Mouse (Mus musculus) intestine, embryonic 14.5 days (tissue): ENCODE data around the gene Jag2. TPM values are rescaled to one million over a fixed set of nuclear protein-coding genes. Genes with fewer than 3 reads are reported as not detected.
A peak's percentile ranks its signal among the peaks of the same experiment; 100 is the strongest.

Experiments
- ATAC-seq: fragments of 200-750 bp; cut with Nextera tagmentation; replicated peaks from 2 replicates; pipeline ENCODE4 v1.8.0; 2017; ENCODE audit warnings: low read depth, moderate number of reproducible peaks, moderate TSS enrichment, moderate library complexity; ENCODE audit not compliant: low FRiP score, low TSS enrichment
- DNase-seq: peaks from one replicate; pipeline ENCODE4 v3.0.0-alpha.2; 2018; ENCODE audit warnings: low spot score
- H3K27ac ChIP-seq: fragments of 300-500 bp; sonication (generic); 2 replicates; pipeline ENCODE4 v1.5.1; 2014; ENCODE audit warnings: low read depth, mild to moderate bottlenecking, control low read depth
- H3K27me3 ChIP-seq: fragments of 300-500 bp; sonication (generic); replicated peaks from 2 replicates; pipeline ENCODE4 v1.6.1; 2014; ENCODE audit warnings: low read length, control low read depth; ENCODE audit not compliant: control insufficient read depth, insufficient read depth
- H3K36me3 ChIP-seq: fragments of 300-500 bp; sonication (generic); 2 replicates; pipeline ENCODE4 v1.6.1; 2014; ENCODE audit warnings: low read length, control low read depth; ENCODE audit not compliant: control insufficient read depth, insufficient read depth
- H3K4me1 ChIP-seq: fragments of 300-500 bp; sonication (generic); replicated peaks from 2 replicates; pipeline ENCODE4 v1.6.1; 2014; ENCODE audit warnings: low read length, control low read depth, mixed read lengths; ENCODE audit not compliant: control insufficient read depth, insufficient read depth
- H3K4me2 ChIP-seq: fragments of 300-500 bp; sonication (generic); 2 replicates; pipeline ENCODE4 v1.6.1; 2014; ENCODE audit warnings: low read length
- H3K4me3 ChIP-seq: fragments of 300-500 bp; sonication (generic); 2 replicates; pipeline ENCODE4 v1.5.1; 2014; ENCODE audit warnings: low read depth, low read length, control low read depth, mixed read lengths
- H3K9ac ChIP-seq: fragments of 300-500 bp; sonication (generic); 2 replicates; pipeline ENCODE4 v1.6.1; 2014; ENCODE audit warnings: mild to moderate bottlenecking, low read length
- H3K9me3 ChIP-seq: fragments of 300-500 bp; sonication (generic); 2 replicates; pipeline ENCODE4 v1.6.1; 2016; ENCODE audit warnings: low read length, control low read depth; ENCODE audit not compliant: control insufficient read depth
- WGBS: fragments of 180-500 bp; shearing (Covaris S2); extraction: QIAGEN DNeasy Blood & Tissue Kit; methylation state at CpG from one replicate; pipeline ENCODE4 v1.1.7; 2014; 5-methylcytosine and 5-hydroxymethylcytosine counted together
- microRNA-seq: library from miRNA; unstranded; fragments of <30 nt; microRNA quantifications from one replicate; pipeline ENCODE4, GENCODE M21; 2016
- polyA plus RNA-seq: library from polyadenylated mRNA; unstranded; fragments of >200 nt; fragmentation: Nextera tagmentation; extraction: Ambion mirVana; gene quantifications from 2 replicates; pipeline ENCODE4 v1.2.1, GENCODE M21; 2014

Gene Jag2
- polyA plus RNA-seq, 1 experiment from 2014 or later = 4.4 TPM

DNA sequence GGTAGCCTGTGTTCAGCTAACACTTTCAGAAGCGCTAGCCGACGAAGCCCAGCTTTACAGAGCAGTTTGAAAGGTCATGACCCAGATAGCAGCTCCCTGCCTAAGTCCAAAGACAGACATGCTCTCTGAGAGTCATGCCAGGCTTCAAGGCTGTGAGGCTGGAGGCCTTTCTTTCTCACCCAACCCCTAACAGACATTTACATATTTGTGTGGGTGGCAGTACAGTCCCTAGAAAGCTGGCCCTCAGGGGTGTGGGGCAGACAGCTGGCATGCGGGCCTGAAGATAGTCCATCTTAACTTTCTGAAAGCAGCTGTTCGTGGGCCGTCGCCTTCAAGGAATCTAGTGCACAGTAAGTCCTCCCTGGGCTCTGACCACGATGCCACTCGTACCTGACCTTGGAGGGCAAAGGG lies 67.7 kb downstream of the Jag2 start:
- DNase-seq (no peak), ATAC-seq (no peak)
- no peaks in the 10 kb centered on the region for H3K4me1 ChIP-seq
- H3K4me3 ChIP-seq = no peak overlapping the region
- no peaks in the 10 kb centered on the region for H3K36me3 ChIP-seq
- H3K9ac ChIP-seq = no peak overlapping the region
- WGBS = 52% methylated on average over 9 of the region's 9 CpGs
- H3K4me2 ChIP-seq = no peak overlapping the region
- no peaks in the 10 kb centered on the region for H3K9me3 ChIP-seq
- no peaks in the 10 kb centered on the region for H3K27me3 ChIP-seq
- no peak overlapping the region for H3K27ac ChIP-seq

GRCm38 (mm10) chr12:112860765-112861164 lies 68.8 kb downstream of the Jag2 start:
- 51% methylated on average over 7 of the region's 7 CpGs for WGBS
- H3K27ac ChIP-seq = no peak overlapping the region

GRCm38 (mm10) chr12:112859930-112860329 lies 69.6 kb downstream of the Jag2 start:
- ATAC-seq (no peak), DNase-seq (no peak)
- Histone ChIP-seq H3K27ac (no peak overlapping the region), H3K36me3 (no peaks in the 10 kb centered on the region), H3K9ac (no peak overlapping the region), H3K27me3 (no peaks in the 10 kb centered on the region), H3K4me2 (no peak overlapping the region), H3K9me3 (no peaks in the 10 kb centered on the region), H3K4me3 (no peak overlapping the region), H3K4me1 (no peaks in the 10 kb centered on the region)
- WGBS = 63% methylated on average over 8 of the region's 8 CpGs

More at GRCm38 (mm10) chr12:112860765-112861164, 68.8 kb downstream of the Jag2 start:
- Histone ChIP-seq H3K36me3 (no peaks in the 10 kb centered on the region), H3K9ac (no peak overlapping the region), H3K4me1 (no peaks in the 10 kb centered on the region), H3K4me3 (no peak overlapping the region), H3K27me3 (no peaks in the 10 kb centered on the region), H3K4me2 (no peak overlapping the region), H3K9me3 (no peaks in the 10 kb centered on the region)
- 0 out of 2 replicates have a peak, but pooled peaks have one; percentile 33 for ATAC-seq
- DNase-seq = no peak

- H3K9ac ChIP-seq = no peak overlapping the region
- H3K9me3 ChIP-seq = no peaks in the 10 kb centered on the region
- ATAC-seq = no peak
- no peak for DNase-seq
- H3K27ac ChIP-seq = no peak overlapping the region
- no peaks in the 10 kb centered on the region for H3K27me3 ChIP-seq
- WGBS = 90% methylated on average over 9 of the region's 9 CpGs
- H3K4me3 ChIP-seq = no peak overlapping the region
- H3K4me1 ChIP-seq = no peaks in the 10 kb centered on the region
- no peaks in the 10 kb centered on the region for H3K36me3 ChIP-seq
- no peak overlapping the region for H3K4me2 ChIP-seq
Observed at GRCm38 (mm10) chr12:112858581-112859336, 70.8 kb downstream of the Jag2 start.

Small RNA genes lying within 50 kb of the gene (microRNA-seq; reads per million reads assigned to microRNA genes)
- 0.25 reads per million for gene Mir6941

Other genes starting within 250 kb of the Jag2 start
- 15.9 and 18.3 TPM in 2 replicates for gene Cep170b, start 209.3 kb downstream of the Jag2 start, polyA plus RNA-seq
- 12.6 and 13.0 TPM in 2 replicates for gene Pld4, start 169.1 kb downstream of the Jag2 start, polyA plus RNA-seq
- 2.9 and 3.1 TPM in 2 replicates for gene Ahnak2, start 127.1 kb downstream of the Jag2 start, polyA plus RNA-seq
- 4.3 and 7.0 TPM in 2 replicates for gene Clba1, start 120.8 kb downstream of the Jag2 start, polyA plus RNA-seq
- gene Cdca4, start 100.4 kb downstream of the Jag2 start, polyA plus RNA-seq = 116 and 126 TPM in 2 replicates
- gene Gpr132, start 61.5 kb downstream of the Jag2 start, polyA plus RNA-seq = 0.42 and 0.50 TPM in 2 replicates
- 102 and 105 TPM in 2 replicates for gene Nudt14, start 12.3 kb upstream of the Jag2 start, polyA plus RNA-seq
- gene Btbd6, start 46.7 kb upstream of the Jag2 start, polyA plus RNA-seq = 21.7 and 23.2 TPM in 2 replicates
- 53.8 and 55.8 TPM in 2 replicates for gene Brf1, start 70.9 kb upstream of the Jag2 start, polyA plus RNA-seq
- gene Pacs2, start 84.7 kb upstream of the Jag2 start, polyA plus RNA-seq = 12.5 and 14.3 TPM in 2 replicates
- gene Tex22, start 144.7 kb upstream of the Jag2 start, polyA plus RNA-seq = not detected in 2 replicates
- 17.6 and 21.3 TPM in 2 replicates for gene Mta1, start 168.5 kb upstream of the Jag2 start, polyA plus RNA-seq
- gene Crip2, start 210.5 kb upstream of the Jag2 start, polyA plus RNA-seq = 124 and 129 TPM in 2 replicates
- gene Crip1, start 216.5 kb upstream of the Jag2 start, polyA plus RNA-seq = 266 and 312 TPM in 2 replicates
- 24.2 and 27.9 TPM in 2 replicates for gene Tedc1, start 226.6 kb upstream of the Jag2 start, polyA plus RNA-seq